Mouse (Mus musculus) heart, embryonic 11.5 days (tissue): ENCODE results near the gene Gm13030. TPM values are rescaled to one million over a fixed set of nuclear protein-coding genes. Genes with fewer than 3 reads are reported as not detected.

Experiments used
- ATAC-seq: fragments of 200-750 bp; cut with Nextera tagmentation; replicated peaks from 2 replicates; pipeline ENCODE4 v1.8.0; 2017; ENCODE audit warnings: moderate library complexity; ENCODE audit not compliant: insufficient number of reproducible peaks, low FRiP score, low TSS enrichment
- H3K27ac ChIP-seq: fragments of 300-500 bp; sonication (generic); 2 replicates; pipeline ENCODE4 v1.5.1; 2014; ENCODE audit warnings: mild to moderate bottlenecking, low read depth, low read length
- H3K27me3 ChIP-seq: fragments of 300-500 bp; sonication (generic); 2 replicates; pipeline ENCODE4 v1.6.1; 2014; ENCODE audit warnings: mild to moderate bottlenecking, low read length, mixed read lengths; ENCODE audit not compliant: control insufficient read depth, insufficient read depth
- H3K36me3 ChIP-seq: fragments of 300-500 bp; sonication (generic); 2 replicates; pipeline ENCODE4 v1.6.1; 2014; ENCODE audit warnings: mild to moderate bottlenecking, low read length, moderate library complexity, mixed read lengths; ENCODE audit not compliant: control insufficient read depth, insufficient read depth
- H3K4me1 ChIP-seq: fragments of 300-500 bp; sonication (generic); 2 replicates; pipeline ENCODE4 v1.6.1; 2014; ENCODE audit warnings: low read length; ENCODE audit not compliant: control insufficient read depth, insufficient read depth
- H3K4me2 ChIP-seq: fragments of 300-500 bp; sonication (generic); 2 replicates; pipeline ENCODE4 v1.6.1; 2014; ENCODE audit warnings: mild to moderate bottlenecking, moderate library complexity
- H3K4me3 ChIP-seq: fragments of 300-500 bp; sonication (generic); 2 replicates; pipeline ENCODE4 v1.5.1; 2014; ENCODE audit warnings: low read depth, low read length
- H3K9ac ChIP-seq: fragments of 300-500 bp; sonication (generic); 2 replicates; pipeline ENCODE4 v1.6.1; 2014; ENCODE audit warnings: mild to moderate bottlenecking, low read depth, low read length, moderate library complexity
- H3K9me3 ChIP-seq: fragments of 300-500 bp; sonication (generic); replicated peaks from 2 replicates; pipeline ENCODE4 v1.6.1; 2016; ENCODE audit warnings: low read length; ENCODE audit not compliant: control insufficient read depth
- WGBS: fragments of 180-500 bp; shearing (Covaris S2); extraction: QIAGEN DNeasy Blood & Tissue Kit; methylation state at CpG from one replicate; pipeline ENCODE4 v1.1.7; 2014; ENCODE audit not compliant: insufficient replicate concordance; 5-methylcytosine and 5-hydroxymethylcytosine counted together
- polyA plus RNA-seq: library from polyadenylated mRNA; unstranded; fragments of >200 nt; fragmentation: Nextera tagmentation; extraction: Ambion mirVana; gene quantifications from 2 replicates; pipeline ENCODE4 v1.2.1, GENCODE M21; 2014

The Gm13030 gene
- polyA plus RNA-seq, 1 experiment from 2014 or later, result not detected

DNA sequence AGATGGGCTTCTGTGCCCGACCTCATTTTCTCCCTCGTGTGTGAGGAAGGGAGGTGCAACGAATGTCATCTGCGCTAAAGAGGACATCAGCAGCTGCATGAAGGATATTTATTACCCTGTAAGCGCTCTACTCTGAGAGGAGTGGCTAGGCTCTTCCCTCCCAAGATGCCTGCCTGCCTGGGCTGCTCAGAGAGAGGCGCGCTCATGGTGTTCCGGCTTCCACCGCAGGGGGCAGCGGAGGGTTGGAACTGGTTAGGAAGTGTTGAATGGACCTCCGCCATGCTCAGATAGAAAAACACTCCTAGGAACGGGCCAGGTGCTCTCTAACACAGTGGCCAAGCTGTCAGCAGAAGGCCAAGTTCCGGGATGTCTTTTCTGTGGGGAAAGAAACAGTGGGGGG lies 14.0 kb downstream of the Gm13030 start:
- no peak overlapping the region for H3K9ac ChIP-seq
- H3K9me3 ChIP-seq, result no peaks in the 10 kb centered on the region
- ATAC-seq, result 0 out of 2 replicates have a peak, but pooled peaks have one; percentile 62
- 3% methylated on average over 13 of the region's 13 CpGs for WGBS
- H3K4me3 ChIP-seq, result peak overlapping the region; percentile 22
- 0 out of 2 replicates have a peak, but pooled peaks cover 4% of the 10 kb centered on the region for H3K4me1 ChIP-seq
- H3K4me2 ChIP-seq, result peak overlapping the region; percentile 55
- H3K36me3 ChIP-seq, result no peaks in the 10 kb centered on the region
- no peaks in the 10 kb centered on the region for H3K27me3 ChIP-seq
- no peak overlapping the region for H3K27ac ChIP-seq

DNA sequence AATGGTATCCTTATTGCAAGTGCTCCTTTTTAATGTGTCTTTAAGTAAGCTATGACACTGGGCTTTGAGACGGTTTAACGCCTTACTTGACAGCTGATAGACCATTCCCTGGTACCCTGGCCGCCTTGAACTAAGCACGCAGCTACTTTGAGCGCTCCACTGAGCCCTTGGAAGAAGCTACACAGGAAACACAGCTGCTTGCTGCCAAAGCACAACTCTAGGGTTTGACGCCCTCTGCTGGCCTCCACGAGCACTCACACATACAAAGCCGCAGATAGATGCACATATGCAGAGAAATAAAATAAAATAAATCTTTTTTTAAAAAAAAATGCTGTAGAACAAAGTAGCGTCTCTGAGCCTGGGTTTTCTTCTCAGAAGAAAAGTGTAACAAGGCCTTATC lies 14.5 kb downstream of the Gm13030 start:
- no peak for ATAC-seq
- WGBS, result 20% methylated on average over 9 of the region's 9 CpGs
- Histone ChIP-seq H3K36me3 (no peaks in the 10 kb centered on the region), H3K27ac (no peak overlapping the region), H3K4me1 (0 out of 2 replicates have a peak, but pooled peaks cover 4% of the 10 kb centered on the region), H3K27me3 (no peaks in the 10 kb centered on the region), H3K9ac (no peak overlapping the region), H3K4me2 (peak overlapping the region; percentile 55), H3K9me3 (no peaks in the 10 kb centered on the region), H3K4me3 (peak overlapping the region; percentile 22)

DNA sequence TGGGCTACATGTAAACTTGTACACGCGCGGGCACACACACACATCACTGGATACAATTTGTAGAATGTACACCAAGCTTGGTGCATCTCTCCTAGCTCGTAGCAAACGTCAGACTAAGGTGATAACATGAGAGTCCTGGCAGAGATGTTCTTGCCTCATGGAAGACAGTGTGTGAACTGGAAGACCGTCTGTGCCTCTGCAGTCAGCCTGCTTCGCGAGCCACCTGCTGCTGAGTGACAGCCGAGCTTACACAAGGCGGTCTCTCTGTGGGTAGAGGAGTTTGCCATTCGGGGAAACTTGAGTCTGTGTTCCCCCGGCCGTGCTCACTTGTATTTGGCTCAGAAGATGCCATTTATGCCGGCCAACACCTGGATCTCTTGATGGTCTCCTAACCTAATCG lies 15.3 kb downstream of the Gm13030 start:
- H3K9ac ChIP-seq, result no peak overlapping the region
- H3K9me3 ChIP-seq, result no peaks in the 10 kb centered on the region
- 0 out of 2 replicates have a peak, but pooled peaks cover 4% of the 10 kb centered on the region for H3K4me1 ChIP-seq
- no peaks in the 10 kb centered on the region for H3K36me3 ChIP-seq
- no peak for ATAC-seq
- no peak overlapping the region for H3K4me2 ChIP-seq
- no peaks in the 10 kb centered on the region for H3K27me3 ChIP-seq
- H3K27ac ChIP-seq, result no peak overlapping the region
- H3K4me3 ChIP-seq, result no peak overlapping the region
- WGBS, result 66% methylated on average over 15 of the region's 15 CpGs

DNA sequence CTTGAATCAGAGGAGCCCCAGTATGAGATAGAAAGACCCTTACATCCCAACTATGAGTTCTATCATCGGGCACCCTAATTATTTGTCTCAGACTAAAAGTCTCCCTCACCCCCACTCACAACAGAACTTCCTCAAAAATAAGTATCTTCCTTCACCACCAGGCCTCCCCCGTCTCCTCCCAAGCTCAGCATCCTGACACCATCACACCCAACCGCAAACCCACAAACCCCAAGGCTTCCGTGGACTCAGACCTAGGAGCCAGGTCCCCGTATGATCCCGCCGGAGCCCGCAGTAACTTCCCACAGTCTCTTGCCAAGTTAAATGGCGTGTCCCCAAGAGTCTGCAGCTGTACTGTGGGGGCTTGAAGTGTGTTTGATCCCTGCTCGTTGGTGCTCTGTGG lies 16.2 kb downstream of the Gm13030 start:
- H3K4me1 ChIP-seq, result 0 out of 2 replicates have a peak, but pooled peaks cover 4% of the 10 kb centered on the region
- H3K4me3 ChIP-seq, result no peak overlapping the region
- no peak overlapping the region for H3K9ac ChIP-seq
- H3K4me2 ChIP-seq, result no peak overlapping the region
- no peaks in the 10 kb centered on the region for H3K9me3 ChIP-seq
- no peak for ATAC-seq
- H3K27ac ChIP-seq, result no peak overlapping the region
- no peaks in the 10 kb centered on the region for H3K36me3 ChIP-seq
- WGBS, result 82% methylated on average over 10 of the region's 10 CpGs
- H3K27me3 ChIP-seq, result no peaks in the 10 kb centered on the region

DNA sequence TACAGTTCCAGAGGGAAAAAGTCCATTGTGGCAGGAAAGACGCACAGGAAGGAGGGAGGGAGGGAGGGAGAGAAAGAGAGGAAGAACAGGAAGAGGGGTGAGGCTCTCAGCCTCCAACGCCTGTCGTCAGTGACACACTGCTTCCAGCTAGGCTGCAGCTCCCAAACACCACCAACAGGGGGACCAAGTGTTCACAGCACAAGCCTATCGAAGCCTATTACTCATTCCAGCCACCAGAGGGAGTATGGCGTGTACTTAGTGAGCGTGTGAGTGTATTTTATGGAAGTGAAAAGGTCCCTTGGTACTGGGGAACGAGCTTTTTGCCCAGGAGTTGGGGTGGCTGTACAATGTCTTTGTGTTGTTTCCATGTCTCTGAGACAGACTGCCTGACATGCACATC lies 17.3 kb downstream of the Gm13030 start:
- Histone ChIP-seq H3K9me3 (no peaks in the 10 kb centered on the region), H3K4me1 (0 out of 2 replicates have a peak, but pooled peaks cover 4% of the 10 kb centered on the region), H3K27me3 (no peaks in the 10 kb centered on the region), H3K9ac (no peak overlapping the region), H3K27ac (no peak overlapping the region), H3K36me3 (no peaks in the 10 kb centered on the region), H3K4me3 (no peak overlapping the region), H3K4me2 (no peak overlapping the region)
- WGBS, result 27% methylated on average over 7 of the region's 7 CpGs
- no peak for ATAC-seq

DNA sequence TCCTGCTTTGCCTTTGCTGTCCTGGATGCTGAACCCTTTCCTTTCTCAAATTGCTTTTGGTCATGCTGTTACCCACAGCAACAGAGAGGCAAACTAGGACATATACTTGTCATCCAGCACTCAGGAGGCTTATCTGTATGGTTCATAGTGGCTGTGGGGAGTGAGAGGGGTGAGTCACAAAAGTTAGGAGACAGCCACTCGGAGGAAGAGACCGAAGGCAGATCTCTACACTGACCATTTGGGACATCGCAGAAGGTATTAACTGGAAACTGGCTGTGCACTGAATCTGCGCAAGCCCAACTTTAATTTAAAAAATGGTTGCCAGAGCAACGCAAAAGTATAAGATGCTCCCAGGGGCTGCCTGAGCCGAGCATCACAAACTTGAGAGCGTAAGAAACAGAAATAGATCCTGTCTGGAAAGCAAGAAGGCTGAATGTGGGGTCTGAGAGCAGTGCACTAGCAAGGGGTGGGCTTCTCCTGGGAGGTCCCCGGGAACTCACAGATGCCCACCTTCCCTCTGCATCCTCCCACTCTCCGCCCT lies 18.6 kb downstream of the Gm13030 start:
- WGBS, result 74% methylated on average over 9 of the region's 9 CpGs
- no peak overlapping the region for H3K9ac ChIP-seq
- H3K27ac ChIP-seq, result no peak overlapping the region
- no peak overlapping the region for H3K4me2 ChIP-seq
- no peak for ATAC-seq
- H3K4me1 ChIP-seq, result 0 out of 2 replicates have a peak, but pooled peaks cover 4% of the 10 kb centered on the region
- H3K36me3 ChIP-seq, result no peaks in the 10 kb centered on the region
- H3K4me3 ChIP-seq, result no peak overlapping the region
- no peaks in the 10 kb centered on the region for H3K9me3 ChIP-seq
- no peaks in the 10 kb centered on the region for H3K27me3 ChIP-seq

DNA sequence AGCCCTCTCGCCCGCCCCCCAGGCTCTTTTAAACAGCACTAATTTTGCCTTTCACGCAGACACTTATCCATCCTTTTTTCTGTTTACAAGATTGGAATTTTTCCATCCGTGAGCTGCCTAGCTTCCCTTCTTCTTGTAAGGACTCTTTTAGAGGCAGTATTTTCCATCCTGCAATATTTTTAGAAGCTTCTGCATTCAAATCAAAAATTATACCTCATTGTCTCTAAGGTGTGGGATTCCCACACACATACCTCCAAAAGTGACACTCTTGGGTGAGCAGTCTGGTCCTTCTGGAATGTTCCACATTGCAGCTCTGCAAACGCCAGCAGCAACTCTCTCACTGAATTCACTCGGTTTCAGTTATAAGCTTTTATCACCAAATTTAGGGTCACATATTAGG lies 20.8 kb downstream of the Gm13030 start:
- Histone ChIP-seq H3K27ac (no peak overlapping the region), H3K9me3 (no peaks in the 10 kb centered on the region), H3K36me3 (no peaks in the 10 kb centered on the region), H3K4me3 (no peak overlapping the region), H3K27me3 (no peaks in the 10 kb centered on the region), H3K4me1 (no peaks in the 10 kb centered on the region), H3K4me2 (no peak overlapping the region), H3K9ac (no peak overlapping the region)
- no peak for ATAC-seq
- 65% methylated on average over 6 of the region's 6 CpGs for WGBS

DNA sequence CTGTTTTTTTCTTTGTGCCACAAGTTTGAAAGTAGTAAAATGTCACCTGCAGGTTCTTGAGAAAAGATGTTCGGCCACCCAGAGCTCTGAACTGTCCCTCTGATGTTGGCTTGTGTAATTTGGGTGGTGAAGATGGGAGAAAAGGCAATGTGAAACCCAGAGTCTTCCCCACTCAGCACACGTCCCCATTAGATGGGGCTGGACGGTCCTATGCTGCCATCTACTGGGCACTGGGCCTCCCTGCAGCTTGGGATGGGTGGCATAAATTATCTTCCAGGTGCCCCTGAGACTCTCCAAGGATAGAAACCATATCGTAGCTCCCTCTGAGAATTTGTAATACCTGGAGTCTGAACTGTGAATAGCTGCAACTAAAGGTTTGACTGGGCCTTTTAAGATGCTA lies 22.3 kb downstream of the Gm13030 start:
- no peak for ATAC-seq
- H3K4me1 ChIP-seq, result no peaks in the 10 kb centered on the region
- H3K9ac ChIP-seq, result no peak overlapping the region
- WGBS, result 4% methylated on average over 4 of the region's 4 CpGs
- no peak overlapping the region for H3K4me3 ChIP-seq
- H3K27ac ChIP-seq, result no peak overlapping the region
- no peaks in the 10 kb centered on the region for H3K27me3 ChIP-seq
- no peaks in the 10 kb centered on the region for H3K9me3 ChIP-seq
- H3K4me2 ChIP-seq, result no peak overlapping the region
- H3K36me3 ChIP-seq, result no peaks in the 10 kb centered on the region

DNA sequence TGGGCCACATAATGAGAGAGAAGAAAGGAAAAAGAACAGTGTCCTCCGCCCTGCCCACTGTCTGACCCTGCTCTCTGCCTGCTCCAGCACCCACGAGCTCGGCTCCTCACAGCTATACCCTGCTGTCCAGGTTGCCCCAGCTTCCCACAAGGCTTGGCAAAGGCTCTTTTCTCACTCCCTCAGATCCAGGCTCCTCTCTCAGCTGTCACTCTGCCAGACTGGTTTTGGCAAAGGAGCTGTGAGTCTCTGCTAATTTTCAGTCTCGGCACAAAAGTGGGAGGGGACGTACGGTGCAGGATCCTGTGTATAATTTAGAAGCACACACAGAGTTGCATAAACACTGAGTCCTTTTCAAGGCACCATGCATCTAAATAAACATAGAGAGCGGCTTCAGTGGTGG lies 32.4 kb downstream of the Gm13030 start:
- no peaks in the 10 kb centered on the region for H3K36me3 ChIP-seq
- H3K4me1 ChIP-seq, result no peaks in the 10 kb centered on the region
- H3K9ac ChIP-seq, result no peak overlapping the region
- H3K27ac ChIP-seq, result no peak overlapping the region
- 84% methylated on average over 7 of the region's 7 CpGs for WGBS
- H3K4me3 ChIP-seq, result no peak overlapping the region
- H3K4me2 ChIP-seq, result no peak overlapping the region
- no peak for ATAC-seq
- peaks cover 2% of the 10 kb centered on the region; the same call in 1 of the 2 replicates for H3K9me3 ChIP-seq
- H3K27me3 ChIP-seq, result no peaks in the 10 kb centered on the region
